ENCODE assay signal across 12 mouse cellular contexts in genomic region chr6:144944435-144945365, GRCm38 (mm10).
A peak's percentile ranks its signal among the peaks of the same experiment; 100 is the strongest.
DNase-seq lines count a peak whose midpoint lies in the region; ATAC-seq lines count a peak whose summit lies in the region.
"Had no signal": no experiment of that assay in that cellular context is flagged by ENCODE, and none has a peak within 500 bp of the region (broad histone marks: within the 10 kb centered on the region; RNA-seq: fewer than 3 reads in every experiment).

No protein-coding gene starts in this region.

- no peak for DNase-seq in liver
- DNase-seq in forelimb bud, embryonic 11.5 days (ENCODE audit: low read depth, low spot score), result peak; percentile 86
- peak; percentile 86 for DNase-seq in mesoderm, embryonic 11.5 days (ENCODE audit: low read depth, low spot score)
- DNase-seq in thymus, postnatal 14 days, result no peak
- DNase-seq in spleen, adult 12 weeks (ENCODE audit: low spot score), result no peak
- DNase-seq in right cerebral cortex, postnatal 14 days, result no peak
- DNase-seq in left cerebral cortex, adult 11 months (ENCODE audit: low spot score), result no peak
- DNase-seq: cerebellum, adult 11-12 months had no signal

- no peaks in the 10 kb centered on the region for H3K9me3 ChIP-seq in liver, embryonic 15.5 days (replicated peaks)
- H3K9me3 ChIP-seq: intestine, embryonic 15.5 days had no signal

- 54% methylated on average over 10 of the region's 10 CpGs for WGBS in liver, embryonic 15.5 days (ENCODE audit: insufficient replicate concordance)

- H3K27ac ChIP-seq in liver, embryonic 15.5 days (replicated peaks), result no peak overlapping the region
- H3K27ac ChIP-seq: intestine, embryonic 15.5 days; liver, embryonic 14.5 days had no signal

- H3K9ac ChIP-seq in liver, embryonic 15.5 days, result no peak overlapping the region
- H3K9ac ChIP-seq: intestine, embryonic 15.5 days; liver, embryonic 14.5 days had no signal

- no peaks in the 10 kb centered on the region for H3K27me3 ChIP-seq in liver, embryonic 15.5 days
- H3K27me3 ChIP-seq: intestine, embryonic 15.5 days had no signal

- ATAC-seq in liver, embryonic 15.5 days (ENCODE audit: insufficient read depth), result peak; percentile 18; the same call in 1 of the 2 replicates
- ATAC-seq: CD4-positive, CD25-positive, alpha-beta regulatory T cell, adult 4 months; intestine, embryonic 15.5 days had no signal

- no peak overlapping the region for H3K4me3 ChIP-seq in liver, embryonic 15.5 days (replicated peaks)
- H3K4me3 ChIP-seq: intestine, embryonic 15.5 days had no signal

- no peak overlapping the region for H3K4me2 ChIP-seq in liver, embryonic 15.5 days
- H3K4me2 ChIP-seq: intestine, embryonic 15.5 days had no signal

- no peaks in the 10 kb centered on the region for H3K36me3 ChIP-seq in liver, embryonic 15.5 days (replicated peaks)
- H3K36me3 ChIP-seq: intestine, embryonic 15.5 days had no signal

- no peaks in the 10 kb centered on the region for H3K4me1 ChIP-seq in liver, embryonic 15.5 days (replicated peaks)
- H3K4me1 ChIP-seq: intestine, embryonic 15.5 days had no signal

Comparison
In these comparisons a context has a peak if more than half of its experiments do, and no peak if none do; other contexts are left out.
1. DNase-seq: peak in forelimb bud, embryonic 11.5 days (single experiment) and mesoderm, embryonic 11.5 days (single experiment); none in liver (single experiment), thymus, postnatal 14 days (single experiment), spleen, adult 12 weeks (single experiment), right cerebral cortex, postnatal 14 days (single experiment) and left cerebral cortex, adult 11 months (single experiment).